Mouse (Mus musculus) embryo, embryonic 11.5 days (tissue): Measurements from ENCODE around the gene Tifa.
"Not testable (repeated sequence)": the region's sequence is repeated elsewhere in the genome, so short reads cannot be mapped to it uniquely, and the experiment has no call there.

Experiments used
- DNase-seq: peaks from one replicate; pipeline ENCODE4 v3.0.0-alpha.2; 2012; ENCODE audit warnings: low read depth, low spot score

Tifa gene

GRCm38 (mm10) chr3:127789500-127790191 lies at the start of gene Tifa:
TSS of gene Tifa (plus strand) at chr3:127789805.
- DNase-seq, result peak; percentile 26

GRCm38 (mm10) chr3:127741473-127741872 lies 48.1 kb upstream of the Tifa start:
- no peak for DNase-seq

GRCm38 (mm10) chr3:127743614-127744365 lies 45.8 kb upstream of the Tifa start:
- DNase-seq, result no peak

- no peak for DNase-seq
Observed at GRCm38 (mm10) chr3:127745504-127745903, 44.1 kb upstream of the Tifa start.

GRCm38 (mm10) chr3:127745911-127746640 lies 43.5 kb upstream of the Tifa start:
- DNase-seq, result no peak

- no peak for DNase-seq
Observed at GRCm38 (mm10) chr3:127748644-127749043, 41.0 kb upstream of the Tifa start.

GRCm38 (mm10) chr3:127749266-127749665 lies 40.3 kb upstream of the Tifa start:
- DNase-seq, result no peak

GRCm38 (mm10) chr3:127749981-127750562 lies 39.5 kb upstream of the Tifa start:
- no peak for DNase-seq

GRCm38 (mm10) chr3:127756458-127756857 lies 33.1 kb upstream of the Tifa start:
- no peak for DNase-seq

- DNase-seq, result no peak
Observed at GRCm38 (mm10) chr3:127757886-127758301, 31.7 kb upstream of the Tifa start.

GRCm38 (mm10) chr3:127758806-127759205 lies 30.8 kb upstream of the Tifa start:
- no peak for DNase-seq

GRCm38 (mm10) chr3:127759212-127759611 lies 30.4 kb upstream of the Tifa start:
- no peak for DNase-seq

- no peak for DNase-seq
Observed at GRCm38 (mm10) chr3:127762403-127762802, 27.2 kb upstream of the Tifa start.

GRCm38 (mm10) chr3:127763076-127763612 lies 26.5 kb upstream of the Tifa start:
- no peak for DNase-seq

GRCm38 (mm10) chr3:127764541-127764940 lies 25.1 kb upstream of the Tifa start:
- DNase-seq, result no peak

- no peak for DNase-seq
Observed at GRCm38 (mm10) chr3:127765971-127766370, 23.6 kb upstream of the Tifa start.

- DNase-seq, result no peak
Observed at GRCm38 (mm10) chr3:127769146-127769545, 20.5 kb upstream of the Tifa start.

GRCm38 (mm10) chr3:127780021-127780644 lies 9.5 kb upstream of the Tifa start, which contains the start of gene Alpk1:
TSS of gene Alpk1 (minus strand) at chr3:127780527.
- peak; percentile 29 for DNase-seq

- DNase-seq, result no peak
Observed at GRCm38 (mm10) chr3:127780921-127781320, 8.7 kb upstream of the Tifa start.

GRCm38 (mm10) chr3:127782921-127783320 lies 6.7 kb upstream of the Tifa start:
- DNase-seq, result no peak

- not testable (repeated sequence) for DNase-seq
Observed at GRCm38 (mm10) chr3:127783680-127784079, 5.9 kb upstream of the Tifa start.
